Mouse (Mus musculus): ENCODE data around the gene Pgs1.

- TF ChIP-seq CTCF (IDR thresholded peaks at IDR 0.05) (peak; percentile 66), EP300 (IDR thresholded peaks at IDR 0.05) (no peak)
Measured at GRCm38 (mm10) chr11:118018328-118018727, 32.2 kb downstream of the Pgs1 start.
